Mouse (Mus musculus): ENCODE measurements around the gene Ppbp. TPM values are rescaled to one million over a fixed set of nuclear protein-coding genes. Genes with fewer than 3 reads are reported as not detected.
A peak's percentile ranks its signal among the peaks of the same experiment; 100 is the strongest.

The Ppbp gene
- polyA plus RNA-seq, 1 experiment: 1.5 TPM

DNA sequence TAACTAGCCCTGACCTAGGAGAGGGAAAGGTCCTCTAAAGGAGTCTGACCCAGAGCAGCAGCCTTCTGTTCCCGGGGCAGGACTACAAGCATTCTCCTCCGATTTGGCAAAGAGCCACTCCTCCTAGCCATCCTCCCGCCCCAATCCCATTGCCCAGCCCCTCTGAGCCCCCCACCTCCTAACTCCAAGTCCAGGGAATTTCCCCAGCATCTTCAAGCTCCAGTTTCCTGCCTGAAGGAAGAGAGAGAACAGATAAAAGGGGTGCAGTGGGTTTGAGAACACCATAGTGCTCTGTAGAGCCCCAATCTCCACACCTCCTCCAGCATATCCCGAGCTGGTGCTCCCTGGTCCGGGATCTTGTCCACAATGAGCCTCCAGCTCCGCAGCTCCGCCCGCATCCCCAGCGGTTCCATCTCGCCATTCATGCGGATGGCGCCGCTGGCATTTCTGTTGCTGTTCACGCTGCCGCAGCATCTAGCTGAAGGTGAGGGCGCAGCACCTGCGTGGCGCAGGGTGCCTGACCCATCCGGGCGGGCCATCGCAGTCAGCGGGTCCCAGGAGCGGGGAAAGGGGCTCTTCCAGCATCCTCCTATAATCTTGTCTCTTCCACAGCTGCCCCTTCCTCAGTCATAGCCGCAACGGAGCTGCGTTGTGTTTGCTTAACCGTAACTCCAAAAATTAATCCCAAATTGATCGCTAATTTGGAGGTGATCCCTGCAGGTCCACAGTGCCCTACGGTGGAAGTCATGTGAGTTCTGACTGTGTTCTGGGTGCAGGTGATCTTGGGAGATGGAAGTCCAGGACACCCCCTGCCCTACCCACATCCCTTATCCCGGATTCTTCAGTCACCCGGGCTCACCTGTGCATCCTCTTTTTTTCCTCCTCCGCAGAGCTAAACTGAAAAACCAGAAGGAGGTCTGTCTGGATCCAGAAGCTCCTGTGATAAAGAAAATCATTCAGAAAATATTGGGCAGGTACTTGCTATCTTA is 8.9 kb upstream of the Ppbp start, which contains the start of gene Cxcl5:
TSS of gene Cxcl5 (plus strand) at position 284 of the 989 bp plus-strand sequence.
- Histone ChIP-seq H3K36me3 (ENCODE audit: control insufficient read depth, insufficient read depth, low read length) (no peaks in the 10 kb centered on the region), H3K4me1 (ENCODE audit: control insufficient read depth, insufficient read depth, low read length) (peaks cover 11% of the 10 kb centered on the region), H3K4me3 (ENCODE audit: insufficient read depth, low read depth, low read length) (peak within 1 kb of the TSS; percentile 13; the same call in 1 of the 2 replicates), H3K27ac (ENCODE audit: insufficient read depth, low read depth, low read length) (no peak within 1 kb of the TSS), H3K27me3 (replicated peaks; ENCODE audit: control insufficient read depth, insufficient read depth, low read length) (no peaks in the 10 kb centered on the region)
- WGBS: 5% methylated on average over 32 of the region's 32 CpGs
- no peak for TF ChIP-seq CTCF (conservative IDR thresholded peaks at IDR 0.05; ENCODE audit: insufficient read depth, insufficient read length, low read depth, low read length)
- no peak for TF ChIP-seq POLR2A (IDR thresholded peaks at IDR 0.05; ENCODE audit: low read depth, low read length)
- peak; percentile 23 for DNase-seq

DNA sequence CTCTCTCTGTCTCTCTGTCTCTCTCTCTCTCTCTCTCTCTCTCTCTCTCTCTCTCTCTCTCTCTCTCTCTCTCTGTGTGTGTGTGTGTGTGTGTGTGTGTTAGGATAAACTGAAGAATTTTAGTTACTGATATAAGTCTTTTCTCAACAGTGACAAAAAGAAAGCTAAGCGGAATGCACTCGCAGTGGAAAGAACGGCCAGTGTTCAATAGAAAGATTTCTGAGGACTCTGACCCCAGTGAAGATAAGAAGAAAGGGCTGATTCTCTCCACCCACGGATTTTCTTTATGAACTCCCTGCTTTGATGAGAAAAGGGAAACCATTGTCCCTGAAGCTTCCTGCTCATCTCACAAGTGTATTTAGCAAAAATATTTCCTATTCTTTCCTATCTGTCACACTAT is 8.0 kb upstream of the Ppbp start:
- no peak for DNase-seq
- no peak overlapping the region for H3K4me3 ChIP-seq (ENCODE audit: insufficient read depth, low read depth, low read length)
- H3K27ac ChIP-seq (ENCODE audit: insufficient read depth, low read depth, low read length): no peak overlapping the region
- no peaks in the 10 kb centered on the region for H3K27me3 ChIP-seq (replicated peaks; ENCODE audit: control insufficient read depth, insufficient read depth, low read length)
- 51% methylated on average over 4 of the region's 4 CpGs for WGBS
- no peaks in the 10 kb centered on the region for H3K36me3 ChIP-seq (ENCODE audit: control insufficient read depth, insufficient read depth, low read length)
- H3K4me1 ChIP-seq (ENCODE audit: control insufficient read depth, insufficient read depth, low read length): peaks cover 11% of the 10 kb centered on the region
- TF ChIP-seq CTCF (conservative IDR thresholded peaks at IDR 0.05; ENCODE audit: insufficient read depth, insufficient read length, low read depth, low read length) (no peak), POLR2A (IDR thresholded peaks at IDR 0.05; ENCODE audit: low read depth, low read length) (no peak)

DNA sequence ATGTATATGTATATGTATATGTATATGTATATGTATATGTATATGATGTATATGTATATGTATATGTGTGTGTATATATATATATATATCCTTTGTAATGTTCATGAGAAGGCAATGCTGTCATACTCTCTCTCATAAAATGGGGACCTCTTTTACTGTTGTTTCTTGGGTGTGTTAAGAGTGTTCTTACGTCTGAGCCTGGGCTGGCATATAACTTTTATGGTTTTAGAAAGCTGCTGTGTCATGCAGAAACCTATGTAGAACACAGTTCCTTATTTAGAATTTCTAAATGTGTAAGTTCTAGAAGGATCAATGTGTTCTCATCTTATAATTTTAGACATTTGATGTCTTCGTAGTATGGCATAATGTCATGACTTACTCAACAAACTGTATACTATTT is 7.5 kb upstream of the Ppbp start:
- H3K27me3 ChIP-seq (replicated peaks; ENCODE audit: control insufficient read depth, insufficient read depth, low read length): no peaks in the 10 kb centered on the region
- H3K4me1 ChIP-seq (ENCODE audit: control insufficient read depth, insufficient read depth, low read length): peaks cover 11% of the 10 kb centered on the region
- no peak overlapping the region for H3K27ac ChIP-seq (ENCODE audit: insufficient read depth, low read depth, low read length)
- H3K4me3 ChIP-seq (ENCODE audit: insufficient read depth, low read depth, low read length): no peak overlapping the region
- 97% methylated on average over 2 of the region's 2 CpGs for WGBS
- no peak for DNase-seq
- H3K36me3 ChIP-seq (ENCODE audit: control insufficient read depth, insufficient read depth, low read length): no peaks in the 10 kb centered on the region
- TF ChIP-seq POLR2A (IDR thresholded peaks at IDR 0.05; ENCODE audit: low read depth, low read length): no peak
- no peak for TF ChIP-seq CTCF (conservative IDR thresholded peaks at IDR 0.05; ENCODE audit: insufficient read depth, insufficient read length, low read depth, low read length)

DNA sequence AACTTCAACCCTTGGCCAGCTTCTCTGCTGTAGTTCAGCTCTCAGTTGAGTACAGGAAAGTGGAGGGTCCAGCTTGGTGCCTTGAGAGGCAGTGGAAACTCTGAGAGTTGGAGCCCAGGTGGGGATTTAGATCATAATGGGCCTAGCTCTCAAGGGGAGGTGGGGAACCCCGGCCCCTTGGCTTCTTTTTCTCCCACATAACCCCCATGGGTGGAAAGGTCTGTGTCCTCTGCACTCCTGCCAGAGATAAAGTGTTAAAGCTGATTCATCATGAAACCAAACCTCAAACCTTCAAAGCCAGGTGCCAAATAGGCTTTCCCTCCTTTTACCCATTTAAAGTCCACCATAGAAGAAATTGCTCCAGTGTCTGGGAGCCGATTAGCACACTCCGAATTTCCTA is 6.5 kb upstream of the Ppbp start:
- no peaks in the 10 kb centered on the region for H3K36me3 ChIP-seq (ENCODE audit: control insufficient read depth, insufficient read depth, low read length)
- no peak for DNase-seq
- H3K4me1 ChIP-seq (ENCODE audit: control insufficient read depth, insufficient read depth, low read length): peaks cover 11% of the 10 kb centered on the region
- H3K27me3 ChIP-seq (replicated peaks; ENCODE audit: control insufficient read depth, insufficient read depth, low read length): no peaks in the 10 kb centered on the region
- H3K4me3 ChIP-seq (ENCODE audit: insufficient read depth, low read depth, low read length): no peak overlapping the region
- 89% methylated on average over 3 of the region's 3 CpGs for WGBS
- no peak overlapping the region for H3K27ac ChIP-seq (ENCODE audit: insufficient read depth, low read depth, low read length)
- no peak for TF ChIP-seq CTCF (conservative IDR thresholded peaks at IDR 0.05; ENCODE audit: insufficient read depth, insufficient read length, low read depth, low read length)
- TF ChIP-seq POLR2A (IDR thresholded peaks at IDR 0.05; ENCODE audit: low read depth, low read length): no peak

DNA sequence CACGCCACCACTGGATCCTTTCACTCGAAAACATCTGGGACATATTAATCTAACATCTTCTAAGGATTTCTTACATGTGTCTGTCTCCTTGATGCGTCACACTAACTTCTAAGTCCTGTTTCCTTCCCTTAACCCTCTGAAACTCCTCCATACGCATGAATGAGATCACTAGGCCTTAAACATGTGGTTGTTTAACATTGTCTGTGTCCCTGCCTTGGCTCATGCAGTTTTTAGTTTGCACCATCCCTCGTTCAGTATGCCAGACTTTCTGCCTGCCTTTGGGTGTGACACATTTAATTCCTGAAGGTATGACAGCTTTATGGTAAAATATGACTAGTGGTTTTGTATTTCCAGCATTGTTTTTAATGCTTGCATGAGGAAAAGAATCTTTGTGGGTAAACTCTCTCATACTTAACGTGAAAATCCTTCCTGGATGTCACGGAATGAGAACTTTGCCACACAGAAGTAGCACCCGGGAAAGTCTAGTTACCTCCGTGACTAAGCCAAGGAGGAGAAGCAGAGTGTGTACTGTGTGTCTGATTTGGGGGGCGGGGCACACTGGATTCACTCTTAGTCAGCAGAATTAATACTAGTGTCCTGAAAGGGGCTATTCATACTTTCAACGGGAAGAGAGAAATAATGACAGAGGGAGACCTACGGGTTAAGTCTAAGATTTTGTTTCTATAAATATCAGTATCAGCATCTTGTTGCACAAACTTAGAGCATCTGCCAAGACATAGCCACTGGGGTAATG is 4.2 kb upstream of the Ppbp start:
- 85% methylated on average over 12 of the region's 12 CpGs for WGBS
- no peak for DNase-seq
- no peak for TF ChIP-seq CTCF (conservative IDR thresholded peaks at IDR 0.05; ENCODE audit: insufficient read depth, insufficient read length, low read depth, low read length)
- TF ChIP-seq POLR2A (IDR thresholded peaks at IDR 0.05; ENCODE audit: low read depth, low read length): no peak

GRCm38 (mm10) chr5:90765821-90766606 is 2.3 kb upstream of the Ppbp start:
- Histone ChIP-seq H3K4me3 (ENCODE audit: insufficient read depth, low read depth, low read length) (no peak overlapping the region), H3K27me3 (replicated peaks; ENCODE audit: control insufficient read depth, insufficient read depth, low read length) (no peaks in the 10 kb centered on the region), H3K27ac (ENCODE audit: insufficient read depth, low read depth, low read length) (no peak overlapping the region), H3K36me3 (ENCODE audit: control insufficient read depth, insufficient read depth, low read length) (no peaks in the 10 kb centered on the region), H3K4me1 (ENCODE audit: control insufficient read depth, insufficient read depth, low read length) (no peaks in the 10 kb centered on the region)
- DNase-seq: no peak
- TF ChIP-seq CTCF (conservative IDR thresholded peaks at IDR 0.05; ENCODE audit: insufficient read depth, insufficient read length, low read depth, low read length) (no peak), POLR2A (IDR thresholded peaks at IDR 0.05; ENCODE audit: low read depth, low read length) (no peak)
- 53% methylated on average over 8 of the region's 8 CpGs for WGBS

More for the DNA sequence above, 4.2 kb upstream of the Ppbp start:
- no peak overlapping the region for H3K27ac ChIP-seq (ENCODE audit: insufficient read depth, low read depth, low read length)
- no peaks in the 10 kb centered on the region for H3K36me3 ChIP-seq (ENCODE audit: control insufficient read depth, insufficient read depth, low read length)
- no peaks in the 10 kb centered on the region for H3K27me3 ChIP-seq (replicated peaks; ENCODE audit: control insufficient read depth, insufficient read depth, low read length)
- H3K4me3 ChIP-seq (ENCODE audit: insufficient read depth, low read depth, low read length): no peak overlapping the region
- H3K4me1 ChIP-seq (ENCODE audit: control insufficient read depth, insufficient read depth, low read length): peaks cover 2% of the 10 kb centered on the region; the same call in 1 of the 2 replicates
